Mouse (Mus musculus) adrenal gland, postnatal 4 days (tissue): ENCODE data around the gene Gpc2. TPM values are rescaled to one million over a fixed set of nuclear protein-coding genes. Genes with fewer than 3 reads are reported as not detected.
A peak's percentile ranks its signal among the peaks of the same experiment; 100 is the strongest.

Experiments used
- DNase-seq, 2 experiments: peaks; one replicate each; pipeline ENCODE4 v3.0.0; 2021 to 2022; ENCODE audit warnings: low spot score in 2 of 2, mixed read lengths in 2 of 2
- total RNA-seq, 2 experiments: library from RNA; stranded (reverse); gene quantifications; 2 replicates each; pipeline ENCODE4 v1.2.3; 2021

Gene Gpc2
- total RNA-seq, 2 experiments from 2014 or later, result 3.5 to 6.7 TPM

DNA sequence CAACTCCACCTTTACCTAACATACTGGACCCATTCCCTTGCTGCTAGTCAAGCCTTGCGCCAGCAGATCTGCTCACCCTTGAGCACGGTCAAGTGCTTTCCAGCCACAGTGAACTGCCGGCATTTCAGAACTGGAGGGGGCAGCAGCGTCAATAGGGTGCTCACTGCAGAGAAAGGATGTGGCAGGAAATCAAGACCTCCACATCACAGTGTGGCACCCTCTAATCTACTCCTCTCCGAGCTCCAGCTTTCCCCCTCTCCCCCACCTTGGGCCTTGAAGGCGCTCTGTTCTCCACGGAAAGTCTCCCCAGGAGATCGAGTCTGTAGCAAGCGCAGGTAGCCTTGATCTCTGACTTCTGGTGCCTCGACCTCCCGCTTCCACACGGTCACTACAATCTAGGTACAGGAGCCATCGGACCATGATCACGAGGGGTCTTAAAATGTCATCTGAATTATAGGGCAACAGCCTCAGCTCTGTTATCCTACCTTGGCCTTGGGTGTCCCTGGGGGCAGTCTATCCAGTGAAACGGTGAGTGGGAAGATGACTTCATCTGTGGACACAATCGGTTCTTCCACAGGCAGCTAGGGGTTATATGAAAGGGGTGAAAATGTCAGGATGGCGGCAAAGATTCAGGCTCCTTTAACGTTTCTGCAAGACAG is 17.1 kb downstream of the Gpc2 start:
- DNase-seq, result no peak

DNA sequence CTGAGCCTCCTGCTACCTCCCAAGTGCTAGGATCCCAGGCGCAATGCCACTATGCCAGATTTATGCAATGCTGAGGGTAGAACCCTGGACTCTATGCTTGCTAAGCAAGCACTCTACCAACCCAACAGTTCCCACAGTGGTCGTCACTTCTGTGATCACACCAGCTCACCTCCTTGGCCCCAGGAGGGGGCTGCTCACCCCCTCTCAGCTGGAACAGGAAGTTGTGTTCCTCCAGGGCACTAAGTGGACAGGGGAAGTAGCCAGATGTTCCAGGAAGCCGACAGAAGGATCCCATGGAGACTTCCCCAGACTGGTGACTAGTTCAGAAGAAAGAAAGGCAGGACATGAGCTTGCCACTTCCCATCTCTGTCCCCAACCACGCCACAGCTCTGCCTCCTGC is 17.8 kb downstream of the Gpc2 start:
- DNase-seq, result no peak

- no peak for DNase-seq
These were observed 19.0 kb downstream of the Gpc2 start for GRCm38 (mm10) chr5:138260834-138261233.

- no peak for DNase-seq
These were observed 19.8 kb downstream of the Gpc2 start for GRCm38 (mm10) chr5:138260051-138260450.

- no peak for DNase-seq
These were observed 20.8 kb downstream of the Gpc2 start for GRCm38 (mm10) chr5:138258993-138259392.

- DNase-seq, result no peak
These were observed 21.3 kb downstream of the Gpc2 start for GRCm38 (mm10) chr5:138258542-138258941.

GRCm38 (mm10) chr5:138258078-138258477 is 21.7 kb downstream of the Gpc2 start:
- no peak for DNase-seq

- no peak for DNase-seq
These were observed 22.2 kb downstream of the Gpc2 start for GRCm38 (mm10) chr5:138257585-138257978.

DNA sequence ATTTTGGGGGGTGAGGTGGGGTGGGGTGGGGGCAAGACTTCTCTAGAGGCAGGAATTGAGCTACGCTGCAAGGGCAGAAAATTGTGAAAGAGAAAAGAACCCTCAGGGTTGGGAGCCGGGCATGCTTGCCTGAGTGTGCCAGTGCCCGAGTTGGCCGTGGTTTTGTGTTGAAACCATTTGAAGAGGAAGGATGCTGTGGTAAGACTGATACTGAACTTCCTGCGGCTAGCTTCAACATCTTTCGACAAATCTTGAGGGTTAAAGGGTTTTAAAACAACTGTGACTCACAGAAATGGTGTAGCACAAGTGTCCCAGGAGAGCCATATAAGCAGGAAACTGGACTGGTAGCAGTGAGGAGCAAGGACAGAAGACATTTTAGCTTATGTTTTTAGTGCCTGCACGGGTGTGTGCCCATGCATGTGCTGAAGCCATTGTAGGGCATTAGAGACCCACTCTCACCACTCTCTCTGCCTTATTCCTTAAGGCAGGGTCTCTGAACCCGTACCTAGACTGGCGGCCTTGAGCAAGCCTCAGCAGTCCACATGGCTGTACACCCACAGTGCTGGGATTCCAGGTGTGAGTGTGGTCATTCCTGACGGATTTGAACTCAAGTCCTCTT is 22.7 kb downstream of the Gpc2 start:
- no peak for DNase-seq

DNA sequence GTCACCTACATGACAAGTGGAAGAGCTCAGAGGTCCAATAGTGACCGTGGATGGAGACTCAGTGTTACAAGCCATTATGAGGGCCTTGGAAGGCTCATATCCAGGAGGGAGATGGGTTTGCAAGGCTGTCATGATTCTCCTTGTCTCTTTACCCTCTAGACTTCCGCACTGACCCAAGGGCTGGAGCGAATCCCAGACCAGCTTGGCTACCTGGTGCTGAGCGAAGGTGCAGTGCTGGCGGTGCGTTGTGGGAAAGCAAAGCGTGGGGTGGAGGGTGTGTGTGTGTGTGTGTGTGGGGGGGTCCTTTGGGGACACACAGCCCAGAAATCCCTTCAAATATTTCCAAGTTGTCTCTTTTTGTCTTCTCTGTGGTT is 23.7 kb downstream of the Gpc2 start:
- no peak for DNase-seq

- peak; percentile 75 to 85 for DNase-seq
These were observed 24.3 kb downstream of the Gpc2 start, which contains the start of gene Lamtor4 for GRCm38 (mm10) chr5:138255353-138256093. Gene Lamtor4, plus strand, starts transcription at chr5:138255482.

DNA sequence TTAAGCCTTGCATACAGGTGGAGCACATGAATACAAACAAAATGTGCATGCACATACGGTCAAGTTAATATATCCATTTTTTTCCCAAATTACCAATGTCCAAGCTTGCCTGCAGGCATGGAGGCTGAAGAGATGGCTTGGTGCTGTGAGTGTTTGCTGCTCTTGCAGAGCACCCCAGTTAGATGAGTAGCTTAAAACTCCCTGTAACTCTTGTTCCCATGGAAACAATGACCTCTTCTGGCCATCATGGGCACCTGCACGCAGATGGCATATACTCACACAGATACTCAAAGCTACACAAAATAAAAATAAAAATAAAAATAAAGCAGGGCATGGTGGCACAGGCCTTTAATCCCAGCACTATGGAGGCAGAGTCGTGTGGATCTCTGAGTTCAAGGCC is 26.7 kb downstream of the Gpc2 start:
- no peak for DNase-seq

GRCm38 (mm10) chr5:138251144-138251543 is 28.7 kb downstream of the Gpc2 start:
- DNase-seq, result no peak

GRCm38 (mm10) chr5:138241511-138241910 is 38.3 kb downstream of the Gpc2 start:
- DNase-seq, result no peak

DNA sequence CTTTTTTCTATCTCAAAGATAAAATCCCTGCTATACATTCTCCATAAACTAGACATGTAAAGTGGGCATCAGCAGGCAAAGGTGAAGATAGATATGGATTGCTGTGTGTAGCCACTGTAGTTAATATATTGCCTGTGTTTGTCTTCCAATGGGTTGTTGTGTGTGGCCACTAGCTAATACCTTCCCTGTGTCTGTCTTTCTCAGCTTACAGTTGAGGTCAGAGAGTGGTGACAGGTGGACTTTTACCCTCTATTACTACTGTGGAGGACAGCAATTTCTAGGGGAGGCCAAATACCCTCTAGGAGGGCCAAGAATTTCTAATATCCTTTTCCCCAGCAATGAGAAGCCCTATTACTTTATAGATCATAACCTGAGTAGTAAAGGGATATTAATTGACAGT is 45.6 kb downstream of the Gpc2 start:
- no peak for DNase-seq

- no peak for DNase-seq
These were observed 46.0 kb downstream of the Gpc2 start for GRCm38 (mm10) chr5:138233778-138234177.

DNA sequence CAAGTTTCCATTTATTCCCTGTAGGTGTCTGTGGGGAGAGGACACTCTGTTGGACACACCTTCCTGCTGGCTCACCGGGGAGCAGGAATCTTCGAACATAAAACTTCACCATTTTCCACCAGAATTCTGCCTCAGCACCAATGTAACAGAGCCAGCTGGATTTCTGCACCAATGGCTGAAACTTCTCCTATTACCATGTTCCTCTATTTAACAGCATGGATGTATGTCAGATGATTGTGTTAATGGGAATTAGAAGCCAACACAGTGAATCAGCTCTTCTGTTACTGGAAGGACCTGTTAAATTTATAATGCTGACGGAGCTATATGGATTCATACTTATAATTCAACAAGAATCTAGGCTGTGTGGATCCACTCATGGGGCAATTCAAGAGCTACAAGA is 50.3 kb downstream of the Gpc2 start:
- no peak for DNase-seq

DNA sequence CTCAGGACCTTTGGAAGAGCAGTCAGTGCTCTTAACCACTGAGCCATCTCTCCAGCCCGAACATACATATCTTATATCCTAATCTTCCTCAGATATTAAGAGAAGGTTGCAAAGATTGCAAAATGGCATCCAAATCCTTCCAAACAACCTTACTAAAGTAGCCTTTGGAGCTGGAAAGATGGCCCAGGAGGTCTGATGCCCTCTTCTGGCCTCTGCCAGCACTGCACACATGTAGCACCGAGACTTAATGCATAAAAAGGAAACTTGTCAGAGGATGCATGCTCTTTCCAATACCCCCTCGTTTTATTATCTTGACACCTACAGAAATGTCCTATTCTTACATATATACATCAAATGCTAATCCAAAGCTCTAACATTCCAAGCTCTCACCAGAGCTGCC is 51.8 kb downstream of the Gpc2 start:
- DNase-seq, result no peak

DNA sequence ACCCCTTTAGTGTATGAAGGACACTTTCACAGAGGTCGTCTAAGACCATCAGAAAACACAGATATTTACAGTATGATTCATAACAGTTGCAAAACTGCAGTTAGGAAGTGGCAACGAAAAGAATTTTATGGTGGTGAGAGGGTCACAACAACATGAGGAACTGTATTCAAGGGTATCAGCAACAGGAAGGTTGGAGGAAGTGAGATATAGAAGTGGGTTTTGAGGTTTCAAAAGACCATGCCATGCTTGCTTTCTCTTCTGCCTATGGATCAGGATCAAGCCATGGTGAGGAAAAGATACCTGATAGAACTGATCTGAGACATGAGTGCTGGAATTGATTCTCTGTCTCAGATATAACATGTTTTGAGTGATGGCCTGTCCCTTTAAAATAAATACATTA is 52.4 kb downstream of the Gpc2 start:
- DNase-seq, result no peak

GRCm38 (mm10) chr5:138226491-138226890 is 53.3 kb downstream of the Gpc2 start:
- DNase-seq, result no peak

DNA sequence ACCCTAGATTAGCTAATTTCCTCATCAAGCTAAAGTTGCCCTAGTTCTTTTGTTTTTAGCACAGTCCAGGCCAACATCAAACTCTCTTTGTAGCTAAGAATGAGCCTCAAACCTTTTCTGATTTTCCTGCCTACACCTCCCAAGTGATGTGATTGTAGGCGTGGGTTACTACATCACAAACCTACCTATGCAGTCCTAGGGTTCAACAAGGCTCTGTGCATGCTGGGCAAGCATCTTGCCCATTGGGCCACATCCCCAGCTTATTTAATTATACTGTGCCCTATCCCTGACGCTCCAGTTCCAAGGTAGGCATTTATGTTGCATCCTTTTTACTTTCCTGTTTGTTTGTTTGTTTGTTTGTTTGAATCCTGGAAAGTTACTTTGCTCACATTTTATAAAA is 54.1 kb downstream of the Gpc2 start, which contains the start of gene Nxpe5:
Gene Nxpe5 (plus strand): TSS at position 199 of the 400 bp plus-strand sequence.
- DNase-seq, result no peak
